Mouse (Mus musculus) macrophage (primary cell): ENCODE measurements around the gene Khdrbs1. TPM values are rescaled to one million over a fixed set of nuclear protein-coding genes. Genes with fewer than 3 reads are reported as not detected.
A peak's percentile ranks its signal among the peaks of the same experiment; 100 is the strongest.

Experiments
- H3K27ac ChIP-seq: fragments of 350-480 bp; formaldehyde crosslinking; 2 replicates; pipeline ENCODE4 v1.9.0; 2021
- H3K36me3 ChIP-seq: fragments of 350-480 bp; formaldehyde crosslinking; 2 replicates; pipeline ENCODE4 v1.9.0; 2021; ENCODE audit errors: inconsistent target
- H3K4me3 ChIP-seq: fragments of 350-480 bp; formaldehyde crosslinking; 2 replicates; pipeline ENCODE4 v1.9.0; 2021; ENCODE audit errors: inconsistent target
- H3K79me2 ChIP-seq: fragments of 350-480 bp; formaldehyde crosslinking; 2 replicates; pipeline ENCODE4 v1.9.0; 2021; ENCODE audit errors: inconsistent target
- WGBS: methylation state at CpG from one replicate; pipeline ENCODE4 v1.1.7; 2026; ENCODE audit warnings: inconsistent platforms; ENCODE audit not compliant: missing documents; 5-methylcytosine and 5-hydroxymethylcytosine counted together
- polyA plus RNA-seq: library from polyadenylated mRNA; stranded (reverse); fragments of 250-400 nt; gene quantifications from 3 replicates; pipeline ENCODE4 v1.2.4, GENCODE M21; 2018; ENCODE audit warnings: inconsistent platforms

Gene Khdrbs1
- polyA plus RNA-seq, 1 experiment from 2014 or later: 62.9 TPM

GRCm38 (mm10) chr4:129672878-129673449 lies 69.1 kb downstream of the Khdrbs1 start:
- Histone ChIP-seq H3K36me3 (no peaks in the 10 kb centered on the region; the same call in 1 of the 2 replicates), H3K79me2 (peaks cover 41% of the 10 kb centered on the region), H3K27ac (peak overlapping the region; percentile 72), H3K4me3 (peak overlapping the region; percentile 94)
- 3% methylated on average over 10 of the region's 10 CpGs for WGBS

GRCm38 (mm10) chr4:129672083-129672877 lies 69.8 kb downstream of the Khdrbs1 start, which contains the start of gene Kpna6:
Gene Kpna6 (minus strand): TSS chr4:129672767.
- peaks cover 48% of the 10 kb centered on the region for H3K79me2 ChIP-seq
- H3K4me3 ChIP-seq: peak within 1 kb of the TSS; percentile 94
- under 1% methylated on average over 65 of the region's 65 CpGs for WGBS
- no peaks in the 10 kb centered on the region for H3K36me3 ChIP-seq
- H3K27ac ChIP-seq: peak within 1 kb of the TSS; percentile 72

- WGBS: 9% methylated on average over 12 of the region's 12 CpGs
- Histone ChIP-seq H3K4me3 (peak overlapping the region; percentile 94), H3K36me3 (no peaks in the 10 kb centered on the region; the same call in 1 of the 2 replicates), H3K27ac (peak overlapping the region; percentile 72), H3K79me2 (peaks cover 55% of the 10 kb centered on the region)
Measured at GRCm38 (mm10) chr4:129671491-129672082, 70.5 kb downstream of the Khdrbs1 start.

- Histone ChIP-seq H3K4me3 (no peak overlapping the region), H3K27ac (no peak overlapping the region), H3K36me3 (peaks cover 40% of the 10 kb centered on the region), H3K79me2 (peaks cover 61% of the 10 kb centered on the region)
- WGBS: 89% methylated on average over 3 of the region's 3 CpGs
Measured at GRCm38 (mm10) chr4:129662255-129662813, 79.8 kb downstream of the Khdrbs1 start.

GRCm38 (mm10) chr4:129661584-129661983 lies 80.5 kb downstream of the Khdrbs1 start:
- Histone ChIP-seq H3K36me3 (peaks cover 48% of the 10 kb centered on the region), H3K4me3 (no peak overlapping the region)
- WGBS: 98% methylated on average over 3 of the region's 3 CpGs

GRCm38 (mm10) chr4:129654770-129655169 lies 87.3 kb downstream of the Khdrbs1 start:
- Histone ChIP-seq H3K27ac (no peak overlapping the region), H3K36me3 (peaks cover 94% of the 10 kb centered on the region), H3K79me2 (no peaks in the 10 kb centered on the region), H3K4me3 (no peak overlapping the region)
- WGBS: 96% methylated on average over 14 of the region's 14 CpGs

More at GRCm38 (mm10) chr4:129661584-129661983, 80.5 kb downstream of the Khdrbs1 start:
- no peak overlapping the region for H3K27ac ChIP-seq
- H3K79me2 ChIP-seq: peaks cover 54% of the 10 kb centered on the region

Other genes with a start within 250 kb of the Khdrbs1 start
- 18.5 to 109 TPM (median 91.5 TPM) in 3 replicates for gene Marcksl1, start 228.7 kb downstream of the Khdrbs1 start, polyA plus RNA-seq
- 45.9 to 65.7 TPM (median 51.4 TPM) in 3 replicates for gene Hdac1, start 199.6 kb downstream of the Khdrbs1 start, polyA plus RNA-seq
- 0.19 to 0.57 TPM (median 0.27 TPM) in 3 replicates for gene Lck, start 168.7 kb downstream of the Khdrbs1 start, polyA plus RNA-seq
- not detected in 3 replicates for gene Fam167b, start 163.8 kb downstream of the Khdrbs1 start, polyA plus RNA-seq
- 58.7 to 140 TPM (median 87.3 TPM) in 3 replicates for gene Eif3i, start 141.7 kb downstream of the Khdrbs1 start, polyA plus RNA-seq
- 91.3 to 152 TPM (median 129 TPM) in 3 replicates for gene Tmem234, start 141.6 kb downstream of the Khdrbs1 start, polyA plus RNA-seq
- 0.47 to 0.77 TPM in 2 of 3 replicates, not detected in the other for gene Dcdc2b, start 128.0 kb downstream of the Khdrbs1 start, polyA plus RNA-seq
- 7.5 to 12.3 TPM (median 8.9 TPM) in 3 replicates for gene Iqcc, start 123.2 kb downstream of the Khdrbs1 start, polyA plus RNA-seq
- 12.7 to 15.3 TPM (median 14.1 TPM) in 3 replicates for gene Ccdc28b, start 118.4 kb downstream of the Khdrbs1 start, polyA plus RNA-seq
- 34.1 to 39.3 TPM (median 37.5 TPM) in 3 replicates for gene Txlna, start 101.2 kb downstream of the Khdrbs1 start, polyA plus RNA-seq
- gene Kpna6, start 69.5 kb downstream of the Khdrbs1 start, polyA plus RNA-seq: 30.7 to 40.5 TPM (median 31.0 TPM) in 3 replicates
- gene Tmem39b, start 45.5 kb downstream of the Khdrbs1 start, polyA plus RNA-seq: 4.1 to 7.6 TPM (median 5.6 TPM) in 3 replicates
- 220 to 982 TPM (median 230 TPM) in 3 replicates for gene Ptp4a2, start 68.9 kb upstream of the Khdrbs1 start, polyA plus RNA-seq
- not detected in 3 replicates for gene Spocd1, start 186.9 kb upstream of the Khdrbs1 start, polyA plus RNA-seq
- gene Adgrb2, start 242.6 kb upstream of the Khdrbs1 start, polyA plus RNA-seq: not detected in 3 replicates